Mouse (Mus musculus) adrenal gland, postnatal 25 days (tissue): ENCODE measurements around the gene Pard3b. TPM values are rescaled to one million over a fixed set of nuclear protein-coding genes. Genes with fewer than 3 reads are reported as not detected.

Experiments used
- DNase-seq: peaks from one replicate; pipeline ENCODE4 v3.0.0; 2021; ENCODE audit warnings: mixed read lengths
- total RNA-seq: library from RNA; stranded (reverse); gene quantifications from 2 replicates; pipeline ENCODE4 v1.2.3, GENCODE M21; 2021

The Pard3b gene
- total RNA-seq, 1 experiment from 2014 or later = 15.7 TPM

- DNase-seq = no peak
Measured at GRCm38 (mm10) chr1:62085995-62086394, 447.4 kb downstream of the Pard3b start.

GRCm38 (mm10) chr1:62087464-62087863 lies 448.8 kb downstream of the Pard3b start:
- no peak for DNase-seq

- no peak for DNase-seq
Measured at GRCm38 (mm10) chr1:62094885-62095284, 456.3 kb downstream of the Pard3b start.

- no peak for DNase-seq
Measured at GRCm38 (mm10) chr1:62122426-62122825, 483.8 kb downstream of the Pard3b start.

- DNase-seq = no peak
Measured at GRCm38 (mm10) chr1:62129186-62129585, 490.6 kb downstream of the Pard3b start.

- DNase-seq = no peak
Measured at GRCm38 (mm10) chr1:62148134-62148533, 509.5 kb downstream of the Pard3b start.

- DNase-seq = no peak
Measured at GRCm38 (mm10) chr1:62148786-62149185, 510.2 kb downstream of the Pard3b start.

GRCm38 (mm10) chr1:62155970-62156369 lies 517.3 kb downstream of the Pard3b start:
- no peak for DNase-seq

GRCm38 (mm10) chr1:62159592-62159991 lies 521.0 kb downstream of the Pard3b start:
- DNase-seq = no peak

- DNase-seq = peak; percentile 8
Measured at GRCm38 (mm10) chr1:62175013-62175640, 536.5 kb downstream of the Pard3b start.

GRCm38 (mm10) chr1:62181638-62182037 lies 543.0 kb downstream of the Pard3b start:
- DNase-seq = peak; percentile 28

- no peak for DNase-seq
Measured at GRCm38 (mm10) chr1:62182634-62183033, 544.0 kb downstream of the Pard3b start.

GRCm38 (mm10) chr1:62190786-62191185 lies 552.2 kb downstream of the Pard3b start:
- DNase-seq = no peak

- DNase-seq = no peak
Measured at GRCm38 (mm10) chr1:62197515-62197914, 558.9 kb downstream of the Pard3b start.

- DNase-seq = no peak
Measured at GRCm38 (mm10) chr1:62200919-62201318, 562.3 kb downstream of the Pard3b start.

- no peak for DNase-seq
Measured at GRCm38 (mm10) chr1:62201686-62202257, 563.1 kb downstream of the Pard3b start.

GRCm38 (mm10) chr1:62213285-62213684 lies 574.7 kb downstream of the Pard3b start:
- DNase-seq = no peak

GRCm38 (mm10) chr1:62215842-62216241 lies 577.2 kb downstream of the Pard3b start:
- DNase-seq = no peak

GRCm38 (mm10) chr1:62216568-62216967 lies 577.9 kb downstream of the Pard3b start:
- DNase-seq = no peak

GRCm38 (mm10) chr1:62229129-62229528 lies 590.5 kb downstream of the Pard3b start:
- no peak for DNase-seq

GRCm38 (mm10) chr1:62234039-62234438 lies 595.4 kb downstream of the Pard3b start:
- no peak for DNase-seq

- DNase-seq = no peak
Measured at GRCm38 (mm10) chr1:62235121-62235520, 596.5 kb downstream of the Pard3b start.

GRCm38 (mm10) chr1:62244191-62244984 lies 605.8 kb downstream of the Pard3b start:
- DNase-seq = no peak
